Mouse (Mus musculus) urinary bladder, postnatal 25 days (tissue): ENCODE results near the gene Olfr1276.

Experiments
- DNase-seq: peaks from one replicate; pipeline ENCODE4 v3.0.0; 2022; ENCODE audit warnings: low spot score

The Olfr1276 gene

DNA sequence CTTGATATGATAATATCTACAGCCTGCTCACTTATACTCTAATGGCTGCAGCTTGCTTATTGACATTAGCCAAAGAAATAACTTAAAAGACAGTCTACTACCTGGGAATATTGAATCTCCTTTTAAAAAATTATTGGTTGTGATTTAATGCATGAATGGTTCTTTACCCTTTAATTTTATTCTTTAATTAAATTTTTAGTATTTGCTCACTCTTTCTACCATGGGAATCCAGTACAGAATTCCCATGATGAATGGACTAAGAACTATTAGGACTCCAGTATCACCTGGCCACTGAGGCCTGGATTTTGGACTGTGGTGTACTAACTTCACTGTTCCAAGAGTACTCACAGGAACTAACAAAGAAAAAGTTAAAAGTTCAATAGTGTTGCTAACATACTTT is at the start of gene Olfr1276:
Olfr1276 (plus strand) TSS at position 301 of the 400 bp plus-strand sequence.
- no peak for DNase-seq

DNA sequence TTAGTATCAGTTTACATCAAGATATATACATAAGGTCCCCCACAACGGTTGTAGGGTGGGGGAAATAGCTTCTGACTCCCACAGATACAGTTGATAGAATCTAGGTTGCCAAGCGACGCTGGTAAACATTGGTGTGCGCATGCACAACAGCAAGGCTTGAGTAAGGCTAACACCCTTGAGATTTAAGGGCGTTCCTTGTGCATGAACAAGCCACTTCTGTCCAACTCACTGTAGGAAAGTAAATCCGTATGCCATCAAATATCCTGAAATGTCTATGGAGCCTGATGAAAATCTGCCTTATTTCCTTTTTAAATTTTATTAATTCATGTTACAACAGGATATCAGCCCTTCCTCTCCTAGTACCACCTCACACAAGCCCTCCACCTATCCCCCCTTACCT is 24.8 kb upstream of the Olfr1276 start, which contains the start of gene 4930430A15Rik:
4930430A15Rik (minus strand) TSS at position 101 of the 400 bp plus-strand sequence.
- DNase-seq = no peak

DNA sequence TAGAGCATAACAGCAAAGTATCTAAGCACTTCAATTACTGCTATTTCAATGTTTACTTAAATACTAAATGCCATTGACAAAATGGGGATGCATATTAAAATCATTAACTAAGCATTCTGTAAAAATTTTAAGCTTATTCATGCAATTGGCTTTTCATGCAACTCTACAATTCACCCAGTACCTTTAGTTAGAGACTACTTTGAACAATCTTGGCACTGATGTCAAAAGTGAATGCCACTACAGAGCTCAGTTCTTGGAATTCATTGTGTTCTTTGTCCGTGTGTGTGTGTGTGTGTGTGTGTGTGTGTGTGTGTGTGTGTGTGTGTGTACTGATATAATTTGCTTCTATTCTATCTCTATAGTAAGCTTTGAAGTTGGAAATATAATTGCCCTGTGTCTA is 19.1 kb upstream of the Olfr1276 start, which contains the start of gene Olfr1275:
Olfr1275 (minus strand) TSS at position 101 of the 400 bp plus-strand sequence.
- DNase-seq = no peak

DNA sequence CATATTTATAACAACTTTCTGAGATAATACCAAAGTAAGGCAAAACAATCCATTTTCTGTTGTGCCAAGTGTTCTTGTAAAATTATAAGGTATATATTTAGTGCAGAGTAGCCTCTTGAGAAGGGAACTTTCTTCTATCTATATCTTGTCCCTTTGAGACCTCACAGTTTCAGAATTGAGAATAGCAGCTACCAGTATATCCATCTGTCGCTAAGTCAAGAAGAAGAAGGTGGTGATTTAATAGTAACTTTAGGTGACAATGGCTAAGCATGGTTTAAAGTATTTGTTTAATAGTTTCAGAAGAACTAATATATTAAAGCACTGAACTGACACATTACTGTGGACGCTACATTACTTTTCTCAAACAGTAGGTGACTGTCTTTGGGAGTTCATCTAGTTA is 19.7 kb downstream of the Olfr1276 start, which contains the start of gene Olfr1277:
Olfr1277 (minus strand) TSS at position 101 of the 400 bp plus-strand sequence.
- no peak for DNase-seq

- no peak for DNase-seq
These were observed 35.5 kb downstream of the Olfr1276 start, which contains the start of gene Olfr1278 for GRCm38 (mm10) chr2:111289836-111290235. Gene Olfr1278, plus strand, starts transcription at chr2:111290136.

- no peak for DNase-seq
These were observed 44.2 kb downstream of the Olfr1276 start for GRCm38 (mm10) chr2:111298541-111298940.

DNA sequence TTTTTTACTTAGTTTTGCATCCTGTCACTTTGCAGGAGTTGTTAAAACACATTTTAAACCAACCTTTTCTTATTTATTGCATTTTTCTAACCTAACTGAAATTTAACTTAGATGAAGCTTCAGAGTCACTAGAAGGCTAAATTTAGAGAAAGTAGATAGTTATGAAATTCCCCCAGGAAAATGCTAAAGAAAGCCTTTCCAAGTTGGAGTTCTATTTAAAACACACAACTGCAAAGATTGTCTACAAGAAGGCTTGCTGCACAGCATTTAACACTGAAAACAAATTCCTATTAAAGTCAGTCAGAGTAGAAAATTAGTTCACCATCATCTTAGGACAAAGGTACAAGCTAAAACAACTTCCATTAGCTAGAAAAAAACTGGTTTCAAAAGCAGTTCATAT is 46.1 kb downstream of the Olfr1276 start, which contains the start of gene Olfr1279:
Olfr1279 (plus strand) TSS at position 262 of the 400 bp plus-strand sequence.
- DNase-seq = no peak
